Mouse (Mus musculus) heart, embryonic 14.5 days (tissue): ENCODE measurements at regions not wholly inside any gene's neighbourhood (a gene's known extent, or its start where the extent isn't known, plus 50 kb on each side); places are given as distances from the start of the nearest gene placed in this dataset.

Experiments
- ATAC-seq: fragments of 200-750 bp; cut with Nextera tagmentation; 2 replicates; pipeline ENCODE4 v1.8.0; 2017; ENCODE audit warnings: low read depth, moderate TSS enrichment; ENCODE audit not compliant: insufficient number of reproducible peaks, insufficient read depth, low FRiP score
- H3K27ac ChIP-seq, 2 experiments: fragments of 200-500 bp in 1 of 2; fragments of 300-500 bp in 1 of 2; sonication (generic) in 1 of 2; replicated peaks in 1 of 2; 2 replicates each; pipeline ENCODE4 v1.5.1; 2012 to 2014; ENCODE audit warnings: low read depth in 2 of 2, low read length in 2 of 2, control low read depth in 1 of 2, mild to moderate bottlenecking in 1 of 2, mixed read lengths in 1 of 2; ENCODE audit not compliant: control insufficient read depth in 1 of 2, insufficient read depth in 1 of 2
- H3K27me3 ChIP-seq: fragments of 300-500 bp; sonication (generic); 2 replicates; pipeline ENCODE4 v1.6.1; 2014; ENCODE audit warnings: mild to moderate bottlenecking, low read length, control low read depth; ENCODE audit not compliant: control insufficient read depth, insufficient read depth
- H3K36me3 ChIP-seq: fragments of 300-500 bp; sonication (generic); 2 replicates; pipeline ENCODE4 v1.6.1; 2014; ENCODE audit warnings: mild to moderate bottlenecking, control low read depth, low read length, mixed read lengths; ENCODE audit not compliant: control insufficient read depth, insufficient read depth
- H3K4me1 ChIP-seq, 2 experiments: fragments of 200-500 bp in 1 of 2; fragments of 300-500 bp in 1 of 2; sonication (generic) in 1 of 2; 2 replicates each; pipeline ENCODE4 v1.6.1; 2012 to 2014; ENCODE audit warnings: low read length in 2 of 2, control low read depth in 1 of 2, mixed read lengths in 1 of 2; ENCODE audit not compliant: control insufficient read depth in 2 of 2, insufficient read depth in 2 of 2
- H3K4me2 ChIP-seq: fragments of 300-500 bp; sonication (generic); 2 replicates; pipeline ENCODE4 v1.6.1; 2014; ENCODE audit warnings: mild to moderate bottlenecking, low read length
- H3K4me3 ChIP-seq, 2 experiments: fragments of 200-500 bp in 1 of 2; fragments of 300-500 bp in 1 of 2; sonication (generic) in 1 of 2; 2 replicates each; pipeline ENCODE4 v1.5.1; 2012 to 2014; ENCODE audit warnings: low read length in 2 of 2, mild to moderate bottlenecking in 2 of 2, control low read depth in 1 of 2, low read depth in 1 of 2, moderate library complexity in 1 of 2; ENCODE audit not compliant: control insufficient read depth in 1 of 2, insufficient read depth in 1 of 2
- H3K9ac ChIP-seq: fragments of 300-500 bp; sonication (generic); 2 replicates; pipeline ENCODE4 v1.6.1; 2014; ENCODE audit warnings: mild to moderate bottlenecking, low read length
- H3K9me3 ChIP-seq: fragments of 300-500 bp; sonication (generic); 2 replicates; pipeline ENCODE4 v1.6.1; 2016; ENCODE audit warnings: low read length, control low read depth; ENCODE audit not compliant: control insufficient read depth
- WGBS: fragments of 180-500 bp; shearing (Covaris S2); extraction: QIAGEN DNeasy Blood & Tissue Kit; methylation state at CpG from one replicate; pipeline ENCODE4 v1.1.7; 2014; 5-methylcytosine and 5-hydroxymethylcytosine counted together

- Histone ChIP-seq H3K36me3 (no peaks in the 10 kb centered on the region), H3K4me2 (no peak overlapping the region), H3K4me1 (peaks cover 0 to 4% of the 10 kb centered on the region in 2 experiments; a peak in 1 of 4 replicates), H3K27ac (no peak overlapping the region), H3K9ac (no peak overlapping the region), H3K27me3 (peaks cover 5% of the 10 kb centered on the region), H3K9me3 (no peaks in the 10 kb centered on the region), H3K4me3 (no peak overlapping the region)
- WGBS: 82% methylated on average over 10 of the region's 10 CpGs
- ATAC-seq: no peak
Observed at GRCm38 (mm10) chr11:114300611-114301319, 233.9 kb upstream of the Sdk2 start.

- Histone ChIP-seq H3K4me3 (no peak overlapping the region), H3K9ac (no peak overlapping the region), H3K36me3 (no peaks in the 10 kb centered on the region), H3K9me3 (no peaks in the 10 kb centered on the region), H3K4me1 (peaks cover 0 to 7% of the 10 kb centered on the region in 2 experiments; a peak in 2 of 4 replicates), H3K4me2 (no peak overlapping the region), H3K27me3 (peaks cover 9% of the 10 kb centered on the region), H3K27ac (no peak overlapping the region)
- WGBS: 35% methylated on average over 10 of the region's 10 CpGs
- ATAC-seq: no peak
Observed at GRCm38 (mm10) chr11:114296816-114297334, 230.0 kb upstream of the Sdk2 start.

GRCm38 (mm10) chr11:114294511-114295250 is 227.8 kb upstream of the Sdk2 start:
- Histone ChIP-seq H3K4me3 (no peak overlapping the region), H3K27me3 (peaks cover 4% of the 10 kb centered on the region; the same call in 1 of the 2 replicates), H3K27ac (no peak overlapping the region), H3K36me3 (no peaks in the 10 kb centered on the region), H3K4me2 (no peak overlapping the region), H3K9me3 (no peaks in the 10 kb centered on the region), H3K4me1 (peaks cover 0 to 7% of the 10 kb centered on the region in 2 experiments; a peak in 2 of 4 replicates), H3K9ac (no peak overlapping the region)
- WGBS: 38% methylated on average over 5 of the region's 5 CpGs
- ATAC-seq: no peak

- no peak overlapping the region for H3K4me2 ChIP-seq
- peaks cover 4% of the 10 kb centered on the region; the same call in 1 of the 2 replicates for H3K27me3 ChIP-seq
- WGBS: 82% methylated on average over 5 of the region's 5 CpGs
- no peak overlapping the region for H3K4me3 ChIP-seq
- H3K36me3 ChIP-seq: no peaks in the 10 kb centered on the region
- H3K9me3 ChIP-seq: no peaks in the 10 kb centered on the region
- no peak overlapping the region for H3K9ac ChIP-seq
- H3K4me1 ChIP-seq: peaks cover 0 to 3% of the 10 kb centered on the region in 2 experiments; a peak in 1 of 4 replicates
- ATAC-seq: no peak
- H3K27ac ChIP-seq: no peak overlapping the region
Observed at GRCm38 (mm10) chr11:114291258-114291657, 224.4 kb upstream of the Sdk2 start.

- ATAC-seq: no peak
- no peak overlapping the region for H3K27ac ChIP-seq
- no peaks in the 10 kb centered on the region for H3K27me3 ChIP-seq
- no peak overlapping the region for H3K4me2 ChIP-seq
- no peak overlapping the region for H3K4me3 ChIP-seq
- H3K9ac ChIP-seq: no peak overlapping the region
- no peaks in the 10 kb centered on the region for H3K36me3 ChIP-seq
- peaks cover 0 to 3% of the 10 kb centered on the region in 2 experiments; a peak in 1 of 4 replicates for H3K4me1 ChIP-seq
- 68% methylated on average over 1 of the region's 1 CpGs for WGBS
- no peaks in the 10 kb centered on the region for H3K9me3 ChIP-seq
Observed at GRCm38 (mm10) chr11:114289946-114290345, 223.1 kb upstream of the Sdk2 start.

- Histone ChIP-seq H3K9ac (no peak overlapping the region), H3K4me1 (peaks cover 0 to 3% of the 10 kb centered on the region in 2 experiments; a peak in 2 of 4 replicates), H3K4me2 (no peak overlapping the region), H3K4me3 (no peak overlapping the region), H3K27me3 (no peaks in the 10 kb centered on the region), H3K36me3 (no peaks in the 10 kb centered on the region), H3K9me3 (no peaks in the 10 kb centered on the region), H3K27ac (no peak overlapping the region)
- WGBS: 75% methylated on average over 20 of the region's 20 CpGs
- no peak for ATAC-seq
Observed at GRCm38 (mm10) chr11:114284820-114285666, 218.2 kb upstream of the Sdk2 start.

- no peak for ATAC-seq
- H3K4me3 ChIP-seq: no peak overlapping the region
- 57% methylated on average over 5 of the region's 5 CpGs for WGBS
Observed at GRCm38 (mm10) chr11:114283208-114283607, 216.4 kb upstream of the Sdk2 start.

More at GRCm38 (mm10) chr11:114283208-114283607, 216.4 kb upstream of the Sdk2 start:
- Histone ChIP-seq H3K9ac (no peak overlapping the region), H3K4me1 (peaks cover 0 to 3% of the 10 kb centered on the region in 2 experiments; a peak in 2 of 4 replicates), H3K4me2 (no peak overlapping the region), H3K27ac (no peak overlapping the region), H3K9me3 (no peaks in the 10 kb centered on the region), H3K27me3 (no peaks in the 10 kb centered on the region; the same call in 1 of the 2 replicates), H3K36me3 (no peaks in the 10 kb centered on the region)
